Mouse (Mus musculus): ENCODE measurements around the gene Irgq. TPM values are rescaled to one million over a fixed set of nuclear protein-coding genes. Genes with fewer than 3 reads are reported as not detected.
"Not testable (repeated sequence)": the region's sequence is repeated elsewhere in the genome, so short reads cannot be mapped to it uniquely, and the experiment has no call there.

Gene Irgq
- 10 to 100 TPM; 53.6 to 65.2 (median 60.0) TPM for total RNA-seq (2022)

- peak; percentile 99 for DNase-seq (ENCODE audit: low spot score in 2 of 2)
Observed at GRCm38 (mm10) chr7:24530062-24530931, at the start of gene Irgq. Gene Irgq, plus strand, starts transcription at chr7:24530689.

GRCm38 (mm10) chr7:24480986-24481473 lies 49.5 kb upstream of the Irgq start:
- no peak for DNase-seq (ENCODE audit: low spot score in 2 of 2)

- peak; percentile 70 to 81 for DNase-seq (ENCODE audit: low spot score in 2 of 2)
Observed at GRCm38 (mm10) chr7:24481474-24482207, 48.8 kb upstream of the Irgq start, which contains the start of gene Cadm4. Gene Cadm4, plus strand, starts transcription at chr7:24482023.

GRCm38 (mm10) chr7:24482208-24483020 lies 48.1 kb upstream of the Irgq start:
- no peak for DNase-seq (ENCODE audit: low spot score in 2 of 2)

- not testable (repeated sequence) for DNase-seq (ENCODE audit: low spot score in 2 of 2)
Observed at GRCm38 (mm10) chr7:24483291-24483690, 47.2 kb upstream of the Irgq start.

GRCm38 (mm10) chr7:24485481-24485880 lies 45.0 kb upstream of the Irgq start:
- DNase-seq (ENCODE audit: low spot score in 2 of 2) = peak in 1 of 2 experiments; percentile 33

GRCm38 (mm10) chr7:24486654-24487130 lies 43.8 kb upstream of the Irgq start:
- DNase-seq (ENCODE audit: low spot score in 2 of 2) = no peak

- no peak for DNase-seq (ENCODE audit: low spot score in 2 of 2)
Observed at GRCm38 (mm10) chr7:24487403-24487802, 43.1 kb upstream of the Irgq start.

- no peak for DNase-seq (ENCODE audit: low spot score in 2 of 2)
Observed at GRCm38 (mm10) chr7:24488303-24488702, 42.2 kb upstream of the Irgq start.

- no peak for DNase-seq (ENCODE audit: low spot score in 2 of 2)
Observed at GRCm38 (mm10) chr7:24499856-24500577, 30.5 kb upstream of the Irgq start.

GRCm38 (mm10) chr7:24500929-24501328 lies 29.6 kb upstream of the Irgq start:
- no peak for DNase-seq (ENCODE audit: low spot score in 2 of 2)

- no peak for DNase-seq (ENCODE audit: low spot score in 2 of 2)
Observed at GRCm38 (mm10) chr7:24501492-24501891, 29.0 kb upstream of the Irgq start.

GRCm38 (mm10) chr7:24504004-24504403 lies 26.5 kb upstream of the Irgq start:
- no peak for DNase-seq (ENCODE audit: low spot score in 2 of 2)

GRCm38 (mm10) chr7:24504868-24505267 lies 25.6 kb upstream of the Irgq start:
- DNase-seq (ENCODE audit: low spot score in 2 of 2) = no peak

GRCm38 (mm10) chr7:24505447-24506064 lies 24.9 kb upstream of the Irgq start:
- DNase-seq (ENCODE audit: low spot score in 2 of 2) = no peak

- DNase-seq (ENCODE audit: low spot score in 2 of 2) = no peak
Observed at GRCm38 (mm10) chr7:24506065-24506459, 24.4 kb upstream of the Irgq start.

- peak; percentile 65 to 73 for DNase-seq (ENCODE audit: low spot score in 2 of 2)
Observed at GRCm38 (mm10) chr7:24506476-24506837, 24.0 kb upstream of the Irgq start.

- peak; percentile 77 for DNase-seq (ENCODE audit: low spot score in 2 of 2)
Observed at GRCm38 (mm10) chr7:24506838-24507725, 23.4 kb upstream of the Irgq start, which contains the start of gene Zfp428. Gene Zfp428, plus strand, starts transcription at chr7:24507006.

- no peak for DNase-seq (ENCODE audit: low spot score in 2 of 2)
Observed at GRCm38 (mm10) chr7:24507726-24508114, 22.8 kb upstream of the Irgq start.
